Mouse (Mus musculus) cerebellum, adult 11 months (tissue): Measurements from ENCODE around the gene Sumf1.

Experiments used
- DNase-seq: peaks from one replicate; pipeline ENCODE4 v3.0.0; 2022

Gene Sumf1

GRCm38 (mm10) chr6:108184847-108185684 is at the start of gene Sumf1:
Gene Sumf1 (minus strand): TSS chr6:108185582.
- DNase-seq = peak; percentile 85

GRCm38 (mm10) chr6:108234536-108234935 is 49.2 kb upstream of the Sumf1 start:
- DNase-seq = no peak

DNA sequence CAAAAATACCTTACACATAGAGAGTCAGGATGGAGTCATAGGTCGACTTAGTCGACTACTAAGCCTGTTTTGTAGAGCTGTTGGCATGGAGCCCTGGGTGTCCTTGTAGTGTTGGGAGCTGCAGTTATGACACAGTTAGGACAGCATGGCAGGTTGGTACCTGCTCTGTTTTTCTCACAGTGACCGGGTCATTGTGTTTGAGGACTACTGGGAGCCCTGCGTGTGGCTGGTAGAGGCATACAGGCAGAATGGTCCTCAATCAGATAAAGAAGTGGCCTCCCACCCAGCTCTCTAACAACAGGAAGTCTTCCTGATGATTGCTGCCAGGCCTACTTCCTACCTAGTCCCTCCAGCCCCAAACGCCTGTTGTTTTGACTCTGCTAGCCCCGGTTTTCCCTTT is 47.7 kb upstream of the Sumf1 start:
- no peak for DNase-seq

DNA sequence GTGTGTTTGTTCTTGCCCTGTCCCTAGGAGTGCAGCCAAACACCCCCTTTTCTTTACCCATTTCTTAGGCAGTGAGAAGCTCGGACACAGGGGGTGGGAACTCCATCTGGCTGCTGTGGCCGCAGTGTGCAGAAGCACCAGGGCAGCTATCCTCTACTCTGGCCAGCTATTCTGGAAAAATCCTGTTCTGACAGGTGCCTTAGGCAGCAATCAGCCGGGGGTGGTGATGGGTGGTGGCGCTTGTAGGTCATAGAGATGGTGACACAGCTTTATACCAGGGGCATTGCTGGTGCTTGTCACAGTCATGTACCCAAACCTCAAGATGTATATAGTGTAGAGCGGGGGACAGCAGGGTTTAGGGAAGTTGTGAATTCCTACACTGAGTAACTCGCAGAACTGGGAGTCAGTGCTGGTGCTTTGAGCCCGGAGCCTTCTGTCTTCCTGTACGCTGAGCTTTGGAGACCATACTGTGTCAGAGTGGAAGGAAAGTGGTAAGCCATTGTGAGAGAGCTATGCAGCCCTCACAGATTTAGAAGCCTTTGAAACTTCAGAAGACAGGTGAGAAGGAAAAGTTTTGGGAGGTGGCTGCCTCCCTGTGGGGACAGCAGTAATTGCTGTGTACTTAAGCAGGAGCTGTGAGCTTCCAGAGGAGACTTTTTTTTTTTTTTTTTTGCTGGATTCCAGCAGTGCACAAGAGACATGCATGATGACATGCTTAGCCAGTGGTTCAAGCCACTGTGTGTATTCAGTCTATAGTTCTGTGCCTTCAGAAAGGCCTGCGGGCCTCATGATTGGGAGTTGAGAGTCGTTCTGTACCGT is 46.7 kb upstream of the Sumf1 start:
- no peak for DNase-seq

DNA sequence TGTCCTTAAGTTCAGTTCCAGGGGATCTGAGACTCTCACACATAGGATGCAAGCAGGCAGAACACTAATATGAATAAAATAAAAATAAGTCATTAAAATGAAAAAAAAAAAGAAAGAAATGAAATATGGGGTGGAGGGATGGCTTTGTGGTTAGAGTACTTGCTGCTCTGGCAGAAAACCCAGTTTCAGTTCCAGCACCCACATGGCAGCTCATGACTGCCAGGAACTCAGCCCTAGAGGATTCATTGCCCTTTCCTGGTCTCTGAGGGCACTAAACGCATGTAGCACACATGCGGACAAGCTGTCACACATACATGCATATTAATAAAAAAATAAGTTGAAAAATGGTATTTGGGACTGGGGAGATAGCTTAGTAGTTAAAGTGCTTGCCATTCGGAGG is 45.2 kb upstream of the Sumf1 start:
- DNase-seq = no peak

- no peak for DNase-seq
Observed at GRCm38 (mm10) chr6:108228601-108229000, 43.2 kb upstream of the Sumf1 start.

- DNase-seq = no peak
Observed at GRCm38 (mm10) chr6:108228048-108228447, 42.7 kb upstream of the Sumf1 start.

GRCm38 (mm10) chr6:108227461-108227860 is 42.1 kb upstream of the Sumf1 start:
- DNase-seq = no peak

GRCm38 (mm10) chr6:108226230-108226629 is 40.8 kb upstream of the Sumf1 start:
- DNase-seq = no peak

GRCm38 (mm10) chr6:108225027-108225426 is 39.6 kb upstream of the Sumf1 start:
- DNase-seq = no peak

DNA sequence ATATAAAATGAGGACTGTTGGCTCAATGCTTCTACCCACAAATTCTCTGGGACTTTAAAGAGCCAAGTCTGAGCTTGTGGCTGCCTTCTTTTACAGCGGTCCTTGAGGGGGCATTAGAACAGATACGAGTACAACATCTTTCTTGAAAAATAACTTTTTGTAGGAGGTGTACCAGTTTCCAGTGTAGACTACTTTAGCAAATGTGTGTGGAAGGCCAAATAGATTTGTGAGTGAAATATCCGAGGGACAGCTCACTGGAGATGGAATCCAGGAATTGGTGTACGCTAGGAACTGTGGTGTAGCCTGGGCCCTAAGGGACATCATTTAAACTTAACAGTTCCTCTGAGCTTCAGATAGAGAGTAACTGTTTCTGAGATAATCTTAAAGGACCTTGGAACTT is 39.0 kb upstream of the Sumf1 start:
- DNase-seq = no peak

GRCm38 (mm10) chr6:108222875-108223274 is 37.5 kb upstream of the Sumf1 start:
- no peak for DNase-seq

- no peak for DNase-seq
Observed at GRCm38 (mm10) chr6:108222435-108222834, 37.1 kb upstream of the Sumf1 start.

GRCm38 (mm10) chr6:108217987-108218386 is 32.6 kb upstream of the Sumf1 start:
- DNase-seq = no peak

DNA sequence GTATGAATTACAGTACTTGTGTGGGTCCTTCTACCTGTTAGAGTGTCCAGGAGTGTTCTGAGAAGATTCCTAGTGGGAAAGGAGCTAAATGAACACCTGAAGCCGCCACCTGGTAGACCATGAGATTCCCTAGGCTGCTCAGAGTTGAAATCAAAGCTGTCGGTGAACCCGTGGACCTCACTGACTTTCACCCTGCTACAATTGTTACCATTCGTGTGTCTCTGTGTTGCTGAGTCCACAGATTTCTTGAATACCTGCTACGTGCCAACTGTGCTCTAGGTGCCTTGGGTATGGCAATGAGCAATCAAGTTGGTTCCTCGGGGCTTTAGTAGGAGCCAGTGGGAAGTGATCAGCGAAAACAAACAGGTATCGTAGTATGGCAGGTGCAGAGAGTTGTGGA is 31.4 kb upstream of the Sumf1 start:
- DNase-seq = no peak

GRCm38 (mm10) chr6:108216091-108216490 is 30.7 kb upstream of the Sumf1 start:
- no peak for DNase-seq

GRCm38 (mm10) chr6:108214294-108214925 is 29.0 kb upstream of the Sumf1 start:
- no peak for DNase-seq

GRCm38 (mm10) chr6:108213481-108214293 is 28.3 kb upstream of the Sumf1 start:
- peak; percentile 15 for DNase-seq

GRCm38 (mm10) chr6:108212881-108213295 is 27.5 kb upstream of the Sumf1 start, which contains the start of gene Itpr1:
Gene Itpr1 (plus strand): TSS chr6:108213096.
- peak; percentile 96 for DNase-seq

GRCm38 (mm10) chr6:108211896-108212880 is 26.8 kb upstream of the Sumf1 start:
- peak; percentile 40 for DNase-seq

- DNase-seq = no peak
Observed at GRCm38 (mm10) chr6:108206914-108207566, 21.7 kb upstream of the Sumf1 start.
